Mouse (Mus musculus) hindlimb bud, embryonic 11.5 days (tissue): ENCODE results near the gene Trim54.

Source experiments
- DNase-seq: peaks from one replicate; pipeline ENCODE4 v3.0.0-alpha.2; 2012; ENCODE audit warnings: low read depth, low spot score; ENCODE audit errors: extremely low spot score

Trim54 gene

DNA sequence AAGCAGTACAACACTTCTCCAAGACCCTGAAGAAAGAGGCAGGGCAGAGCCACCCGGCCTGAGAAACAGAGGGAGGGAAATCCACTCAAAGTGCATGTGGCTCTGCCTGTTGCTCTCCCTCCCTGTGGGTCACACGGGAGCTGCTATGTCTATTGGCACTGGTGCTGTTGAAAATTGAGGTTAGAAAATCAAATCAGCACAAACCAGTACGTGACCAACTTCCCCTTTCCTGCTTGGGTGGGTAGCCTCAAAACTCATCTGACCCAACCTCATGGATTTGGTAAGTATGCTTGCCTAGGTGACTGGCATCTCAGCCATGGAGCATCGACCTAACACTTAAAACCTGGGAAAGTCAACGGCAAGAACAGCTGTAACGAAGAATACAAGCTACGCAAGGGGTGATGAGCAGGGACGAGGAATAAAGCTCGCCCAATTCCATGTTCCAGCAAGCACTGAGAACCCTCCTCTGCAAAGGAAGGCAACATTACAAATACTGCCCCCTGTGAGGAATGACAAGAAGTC is 10.6 kb upstream of the Trim54 start, which contains the start of gene Dnajc5g:
TSS of gene Dnajc5g (plus strand) at position 472 of the 522 bp plus-strand sequence.
- no peak for DNase-seq

DNA sequence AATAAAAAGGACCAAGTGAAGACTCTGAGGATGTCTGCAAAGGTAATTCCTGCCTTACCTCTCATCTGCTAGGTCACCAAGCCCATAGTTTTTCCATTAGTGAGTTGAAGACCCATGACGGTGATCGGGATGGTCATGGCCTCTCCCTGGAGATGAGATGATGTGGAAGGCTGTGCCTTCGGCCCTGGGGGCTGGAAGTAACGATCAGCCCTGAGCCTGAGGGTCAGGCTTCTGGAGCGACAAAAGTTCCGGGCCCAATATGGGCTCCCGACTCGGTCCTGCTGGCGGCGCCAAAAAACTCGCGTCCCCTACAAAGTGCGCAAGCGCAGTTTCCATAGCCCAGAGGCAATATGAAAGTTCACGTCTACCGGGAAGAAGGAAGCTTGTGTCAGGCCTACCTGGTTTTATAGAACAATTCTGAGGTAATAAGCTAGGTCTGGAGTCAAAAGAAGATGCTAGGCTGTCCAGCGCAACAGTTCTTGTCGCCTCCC is 8.5 kb upstream of the Trim54 start, which contains the start of gene Slc30a3:
TSS of gene Slc30a3 (minus strand) at position 238 of the 491 bp plus-strand sequence.
- no peak for DNase-seq

DNA sequence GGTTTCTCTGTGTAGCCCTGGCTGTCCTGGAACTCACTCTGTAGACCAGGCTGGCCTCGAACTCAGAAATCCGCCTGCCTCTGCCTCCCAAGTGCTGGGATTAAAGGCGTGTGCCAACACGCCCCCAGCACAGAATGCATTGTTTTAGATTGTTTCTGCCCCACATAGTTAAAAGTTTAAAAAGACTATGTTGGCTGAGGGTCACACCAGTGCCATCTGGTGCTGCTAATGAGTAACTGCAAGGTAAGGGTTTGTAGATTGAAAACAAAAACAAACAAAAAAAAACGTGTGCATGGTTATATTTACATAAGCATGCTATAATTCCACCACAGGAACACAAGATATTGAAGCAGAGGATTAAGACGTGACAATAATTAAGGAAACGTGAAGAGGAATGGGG is 5.7 kb upstream of the Trim54 start:
- DNase-seq = no peak

DNA sequence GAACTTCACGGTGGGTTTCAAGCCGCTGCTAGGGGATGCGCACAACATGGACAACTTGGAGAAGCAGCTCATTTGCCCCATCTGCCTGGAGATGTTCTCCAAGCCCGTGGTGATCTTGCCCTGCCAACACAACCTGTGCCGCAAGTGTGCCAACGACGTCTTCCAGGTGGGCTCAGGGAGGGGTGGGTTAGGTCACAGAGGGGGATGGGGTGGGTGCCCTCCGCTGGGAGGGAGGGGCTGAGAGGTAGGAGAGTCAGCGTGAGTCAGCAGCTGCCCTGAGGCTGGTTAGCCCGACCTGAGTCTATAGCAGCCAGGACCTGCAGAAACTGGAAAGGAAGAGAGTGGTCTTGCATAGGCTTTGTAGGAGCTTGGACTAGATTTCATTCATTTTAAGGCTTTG is 400 bp downstream of the Trim54 start:
- DNase-seq = no peak

DNA sequence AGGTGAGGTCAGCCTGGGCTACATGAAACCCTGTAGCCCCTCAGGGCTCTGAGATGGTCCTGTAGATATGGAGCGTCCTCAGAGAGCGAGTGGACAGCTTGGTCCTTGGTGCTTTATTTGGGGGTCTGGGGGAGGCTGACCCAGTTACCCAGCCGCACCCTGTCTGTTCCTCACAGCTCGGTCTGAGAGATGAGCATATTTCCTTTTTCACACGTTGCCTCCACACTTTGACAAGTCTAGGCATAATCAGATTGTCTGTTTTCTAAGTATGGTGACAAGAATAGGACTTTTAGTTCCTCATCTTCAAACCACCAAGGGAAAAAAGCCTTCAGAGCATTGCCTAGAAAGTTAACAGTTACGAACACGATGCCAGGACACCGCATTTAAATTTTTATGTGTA is 4.6 kb downstream of the Trim54 start:
- DNase-seq = no peak

DNA sequence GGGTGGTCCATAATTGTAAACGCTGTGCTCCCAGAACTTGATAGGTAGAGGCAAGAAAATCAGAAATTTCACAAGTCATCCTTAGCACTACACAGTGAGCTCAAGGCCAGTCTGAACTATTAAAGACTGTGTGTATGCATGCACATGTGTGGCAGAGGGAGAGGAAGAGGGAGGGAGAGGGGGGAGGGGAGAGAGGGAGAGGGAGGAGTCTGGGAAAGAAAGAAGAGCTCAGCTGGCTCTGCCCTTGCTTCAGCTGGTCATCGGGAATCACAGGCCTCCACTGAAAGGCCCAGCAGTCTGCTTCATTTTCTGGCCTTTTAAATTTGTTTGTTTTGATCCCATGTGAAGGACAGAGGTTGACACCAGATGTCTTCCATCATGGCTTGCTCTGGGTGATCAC is 7.0 kb downstream of the Trim54 start:
- no peak for DNase-seq

DNA sequence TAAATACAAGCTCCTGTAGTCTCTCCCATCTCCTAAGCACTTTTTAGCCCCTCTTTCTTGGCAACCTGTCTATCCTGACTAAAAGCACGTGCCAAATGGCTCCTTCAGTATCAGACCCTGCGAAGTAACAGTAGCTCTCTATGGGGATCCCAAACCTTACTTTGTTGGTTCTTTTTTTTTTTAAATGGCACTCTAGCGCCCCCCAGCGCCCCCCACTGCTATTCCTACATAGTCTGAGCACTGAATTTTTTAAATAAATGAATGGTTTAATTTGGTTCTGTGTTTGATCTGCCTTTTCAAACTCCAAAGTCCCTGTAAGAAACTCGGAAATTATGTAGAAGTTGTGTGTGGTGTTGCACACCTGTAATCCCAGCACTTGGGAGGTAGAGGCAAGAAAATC is 9.5 kb downstream of the Trim54 start:
- DNase-seq = no peak

DNA sequence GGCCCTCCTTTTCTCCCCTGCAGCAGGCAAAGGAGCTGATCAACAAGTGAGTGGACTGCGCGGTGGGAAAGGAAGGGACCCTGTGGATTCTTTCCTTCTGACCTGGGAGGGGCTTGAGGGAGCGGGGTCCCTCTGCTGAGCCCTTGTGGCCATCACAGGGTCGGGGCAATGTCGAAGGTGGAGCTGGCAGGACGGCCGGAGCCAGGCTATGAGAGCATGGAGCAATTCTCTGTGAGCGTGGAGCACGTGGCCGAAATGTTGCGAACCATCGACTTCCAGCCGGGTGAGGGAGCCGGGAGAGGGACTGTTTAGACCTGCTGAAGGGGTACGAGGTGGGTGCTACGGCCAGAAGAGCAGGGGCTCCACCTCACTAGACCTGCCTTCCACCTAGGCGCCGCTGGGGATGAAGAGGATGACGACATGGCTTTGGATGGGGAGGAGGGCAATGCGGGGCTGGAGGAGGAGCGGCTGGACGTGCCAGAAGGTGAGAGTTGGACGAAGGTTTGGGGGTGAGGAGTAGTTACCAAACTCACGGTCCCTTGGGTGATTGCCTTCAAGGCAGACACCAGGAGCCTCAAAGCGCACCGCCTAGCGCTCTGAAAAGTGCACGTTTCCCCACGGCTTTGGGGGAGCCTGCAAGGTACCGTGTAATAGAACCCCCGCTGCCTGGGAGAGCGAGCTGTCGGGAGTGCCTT is 20.4 kb downstream of the Trim54 start:
- no peak for DNase-seq

DNA sequence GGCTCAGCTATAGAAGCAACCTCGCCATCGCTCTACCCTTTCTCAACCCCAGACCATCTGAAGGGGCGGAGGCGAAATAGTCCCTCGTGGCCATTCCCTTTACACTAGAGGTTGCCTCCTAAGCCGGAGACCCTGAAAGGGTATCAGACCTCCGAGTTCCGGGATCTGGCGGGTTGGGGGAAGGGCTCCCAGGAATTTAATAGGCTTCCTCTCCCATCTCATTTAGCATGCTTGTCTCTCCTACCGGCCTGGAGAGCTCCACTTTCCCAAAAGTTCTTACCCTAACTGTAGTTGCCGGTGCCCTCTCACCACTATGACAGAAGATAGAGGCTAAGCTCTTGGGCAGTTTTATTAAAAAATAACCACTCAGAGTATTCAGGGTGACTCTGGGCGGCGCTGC is 21.1 kb downstream of the Trim54 start:
- no peak for DNase-seq

DNA sequence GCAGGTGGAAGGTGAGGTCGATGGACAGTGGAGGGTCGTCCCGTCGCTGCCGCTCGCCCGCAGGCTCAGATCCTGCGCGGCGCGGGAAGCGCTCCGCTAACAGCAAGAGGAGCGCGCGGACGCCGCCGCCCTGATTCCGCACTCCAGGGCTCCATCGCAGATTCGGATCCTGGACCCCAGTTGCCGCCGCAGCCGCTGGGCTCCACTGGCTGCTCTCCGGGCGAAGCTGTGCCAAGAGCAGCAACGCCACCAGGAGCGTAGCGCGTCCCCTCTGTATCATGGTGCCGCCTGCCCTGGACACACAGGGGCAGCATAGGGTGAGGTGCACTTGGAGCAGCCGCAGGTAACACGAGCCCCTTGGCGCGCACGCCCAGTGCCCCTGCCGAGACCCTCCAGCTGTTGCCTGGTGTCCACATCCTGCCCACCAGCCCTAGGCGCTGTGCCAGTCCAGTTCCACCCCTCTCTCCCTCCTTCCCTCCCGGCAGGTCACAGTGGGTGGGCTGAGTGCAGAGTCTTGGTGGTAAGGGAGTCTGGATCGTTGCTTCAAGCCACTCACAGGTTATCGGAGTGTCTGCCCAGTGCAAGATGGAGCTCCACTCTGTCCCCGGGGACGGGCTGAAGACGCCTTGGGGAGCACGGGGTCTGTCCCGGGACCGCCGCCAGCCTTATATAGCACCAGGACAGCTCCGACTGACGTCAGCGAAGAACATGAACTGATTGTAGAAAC is 21.9 kb downstream of the Trim54 start, which contains the start of gene Ucn:
TSS of gene Ucn (minus strand) at position 589 of the 727 bp plus-strand sequence.
- DNase-seq = no peak

DNA sequence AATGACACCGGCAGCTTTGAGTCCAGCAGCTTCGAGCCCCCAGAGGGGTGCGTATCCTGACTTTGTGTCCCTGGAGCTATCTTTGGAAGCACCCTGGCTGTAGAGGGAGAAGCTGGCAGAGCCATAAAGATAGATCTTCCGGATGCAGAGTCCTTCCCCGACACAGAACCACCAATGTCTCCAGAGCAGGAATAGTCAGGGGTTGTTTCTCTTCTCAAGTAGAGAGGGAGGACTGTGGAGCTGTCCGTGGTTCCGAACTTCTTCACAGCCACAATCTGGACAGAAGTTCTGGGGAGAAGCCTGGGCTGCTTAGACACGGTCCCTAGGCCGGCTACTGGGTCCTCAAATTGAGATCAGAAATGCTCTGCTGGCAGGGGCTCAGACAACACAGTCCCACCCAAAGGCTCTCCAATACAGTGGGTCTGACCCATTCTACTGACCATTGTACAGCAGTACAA is 22.5 kb downstream of the Trim54 start:
- no peak for DNase-seq

DNA sequence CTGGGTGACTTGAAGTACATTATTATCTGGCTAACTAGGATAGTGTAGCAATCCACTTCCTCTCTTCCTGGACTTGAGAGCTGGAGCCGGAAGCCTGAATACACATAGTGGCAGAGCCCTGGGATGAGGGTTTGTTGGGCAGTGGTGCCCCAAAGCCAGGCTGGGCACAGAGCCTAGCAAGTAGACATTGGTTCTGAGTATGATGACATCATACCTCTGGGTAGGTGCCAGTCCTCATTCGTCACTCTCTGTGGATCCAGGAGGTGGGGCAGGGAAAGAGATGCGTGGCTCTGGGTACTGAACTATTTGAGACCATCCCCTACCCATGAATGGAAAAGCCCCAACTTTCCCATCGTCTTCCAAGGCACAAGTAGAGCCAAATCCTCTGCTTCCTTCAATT is 33.3 kb downstream of the Trim54 start:
- no peak for DNase-seq

DNA sequence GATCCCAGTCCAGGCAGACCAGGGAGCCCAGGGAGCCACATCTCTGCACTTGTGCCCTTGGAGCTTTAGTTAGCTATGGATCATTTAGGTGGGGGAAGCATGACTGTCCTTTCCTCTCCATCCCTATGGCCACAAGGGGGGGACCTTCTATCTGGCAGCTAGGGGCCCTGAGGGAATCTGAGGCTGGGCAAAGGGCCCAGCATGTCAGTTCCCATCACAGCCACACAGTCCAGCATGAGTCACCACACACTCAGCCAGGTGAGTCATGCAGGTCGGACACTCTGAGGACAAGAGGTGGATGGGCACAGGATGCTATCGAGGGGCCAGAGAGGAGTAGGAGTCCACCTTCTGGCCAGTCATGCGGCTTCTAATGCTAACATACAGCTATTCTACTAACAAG is 35.2 kb downstream of the Trim54 start:
- DNase-seq = no peak

DNA sequence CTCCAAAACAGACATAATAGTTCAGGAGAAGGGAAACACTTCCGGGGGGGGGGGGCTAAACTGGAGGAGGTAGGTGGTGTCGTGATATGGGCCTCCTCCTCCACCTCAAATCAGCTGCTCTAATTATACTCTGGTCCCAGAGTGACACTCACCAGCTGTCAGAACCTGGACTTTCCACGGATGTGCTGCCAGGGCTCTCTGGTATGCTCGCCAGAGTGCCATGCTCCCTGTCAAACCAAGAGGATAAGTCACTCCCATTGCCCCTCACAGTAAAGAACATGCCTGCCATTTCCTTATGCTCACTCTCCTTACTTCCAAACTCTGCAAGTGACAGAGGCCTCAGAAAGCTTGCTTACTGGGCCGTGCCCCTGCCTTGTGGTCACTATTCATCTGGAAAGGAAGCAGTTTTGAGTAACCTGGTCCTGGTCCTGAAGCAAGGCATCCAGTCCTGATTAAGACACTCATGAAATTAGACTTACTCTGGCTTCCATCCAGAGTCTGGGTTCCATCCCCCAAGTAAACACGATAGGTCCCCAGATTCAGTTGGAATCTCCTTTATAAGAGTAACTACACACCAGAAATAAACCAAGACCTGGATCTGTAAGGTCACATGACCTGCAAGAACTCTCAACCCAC is 37.1 kb downstream of the Trim54 start:
- DNase-seq = no peak

DNA sequence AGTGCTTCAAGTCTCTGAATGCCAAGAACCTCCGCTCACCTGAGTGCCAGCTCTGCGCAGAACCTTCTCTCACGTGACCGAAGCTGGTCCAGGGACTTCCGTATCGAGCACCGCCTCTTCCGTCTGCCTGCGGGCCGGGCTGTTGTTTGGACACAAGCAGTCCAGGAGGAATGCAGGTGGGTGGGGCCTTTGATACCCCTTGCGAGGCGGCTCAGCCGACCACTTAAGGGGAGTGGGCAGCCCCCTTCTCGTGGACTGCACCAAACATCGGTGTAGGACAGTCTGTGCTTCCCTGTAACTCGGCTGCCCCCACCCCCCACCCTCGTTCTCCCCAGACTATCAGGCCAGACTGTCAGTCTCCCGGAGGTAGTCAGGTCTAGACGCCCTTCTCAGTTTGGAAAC is 37.6 kb downstream of the Trim54 start, which contains the start of gene Mpv17:
TSS of gene Mpv17 (minus strand) at position 100 of the 402 bp plus-strand sequence.
- DNase-seq = peak; percentile 31

DNA sequence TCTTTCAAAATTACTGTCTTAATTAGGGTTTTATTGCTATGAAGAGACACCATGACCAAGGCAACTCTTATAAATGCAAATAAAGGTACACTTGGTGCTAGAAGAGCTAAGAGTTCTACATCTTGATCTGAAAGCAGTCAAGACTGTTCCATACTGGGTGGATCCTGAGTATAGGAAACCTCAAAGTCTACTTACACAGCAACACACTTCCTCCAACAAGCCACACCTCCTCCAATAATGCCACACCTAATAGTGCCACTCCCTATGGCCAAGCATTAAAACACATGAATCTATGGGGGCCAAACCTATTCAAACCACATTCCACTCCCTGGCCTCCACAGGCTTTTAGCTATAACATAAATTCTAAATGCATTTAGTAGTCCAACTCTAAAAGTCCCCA is 46.0 kb downstream of the Trim54 start:
- no peak for DNase-seq

DNA sequence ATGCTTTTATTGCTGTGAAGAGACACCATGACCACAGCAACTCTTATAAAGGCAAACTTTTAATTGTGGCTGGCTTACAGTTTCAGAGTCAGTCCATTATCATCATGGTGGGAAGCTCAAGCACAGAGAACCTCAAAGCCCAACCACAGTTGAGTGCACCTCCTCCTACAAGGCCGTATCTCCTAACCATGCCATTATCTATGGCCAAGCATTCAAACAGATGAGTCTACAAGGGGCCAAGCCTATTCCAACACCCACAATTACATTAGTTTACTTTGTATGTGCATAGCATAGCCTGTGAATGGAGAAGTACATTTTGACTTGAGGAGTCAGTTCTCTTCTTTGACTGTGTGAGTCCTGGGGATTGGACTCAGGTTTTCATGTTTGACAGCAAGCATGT is 48.4 kb downstream of the Trim54 start:
- DNase-seq = no peak

DNA sequence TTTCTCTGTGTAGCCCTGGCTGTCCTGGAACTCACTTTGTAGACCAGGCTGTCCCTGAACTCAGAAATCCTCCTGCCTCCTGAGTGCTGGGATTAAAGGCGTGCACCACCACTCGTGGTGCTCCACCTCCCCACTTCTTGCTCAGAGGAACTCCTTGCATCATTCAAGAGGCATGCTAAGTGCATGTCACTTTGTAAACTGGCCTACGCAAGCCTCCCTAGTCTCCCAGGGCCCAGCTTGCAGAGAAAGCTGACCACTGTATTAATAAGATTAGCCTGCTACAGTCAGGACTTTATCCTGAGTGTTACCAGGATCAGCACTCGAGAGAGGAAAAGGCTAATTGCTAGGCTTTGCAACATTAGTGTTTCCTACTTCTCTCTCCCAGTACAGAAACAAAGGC is 52.1 kb downstream of the Trim54 start:
- no peak for DNase-seq

DNA sequence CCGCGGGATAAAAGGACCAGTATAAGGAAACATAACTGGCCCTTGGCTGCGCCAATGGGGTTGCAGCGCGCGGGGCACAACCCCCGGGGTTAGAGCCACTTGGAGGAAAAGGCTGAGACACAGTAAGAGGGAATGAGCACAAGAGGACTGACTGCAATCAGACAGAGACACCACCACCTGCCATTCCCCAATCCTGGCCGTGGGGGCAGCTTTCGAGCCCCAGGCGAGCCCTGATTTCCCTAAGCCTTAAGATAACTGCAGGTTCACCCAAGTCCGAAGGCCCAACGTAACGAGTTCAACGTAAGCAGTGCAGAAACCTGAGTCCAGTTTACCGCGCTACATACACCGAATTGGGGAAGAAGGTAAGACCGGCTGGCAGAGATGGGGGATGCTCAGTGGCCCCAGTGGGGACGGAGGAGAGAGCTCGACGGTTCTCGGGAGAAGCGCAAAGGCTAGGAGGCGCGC is 62.8 kb downstream of the Trim54 start:
- DNase-seq = no peak

DNA sequence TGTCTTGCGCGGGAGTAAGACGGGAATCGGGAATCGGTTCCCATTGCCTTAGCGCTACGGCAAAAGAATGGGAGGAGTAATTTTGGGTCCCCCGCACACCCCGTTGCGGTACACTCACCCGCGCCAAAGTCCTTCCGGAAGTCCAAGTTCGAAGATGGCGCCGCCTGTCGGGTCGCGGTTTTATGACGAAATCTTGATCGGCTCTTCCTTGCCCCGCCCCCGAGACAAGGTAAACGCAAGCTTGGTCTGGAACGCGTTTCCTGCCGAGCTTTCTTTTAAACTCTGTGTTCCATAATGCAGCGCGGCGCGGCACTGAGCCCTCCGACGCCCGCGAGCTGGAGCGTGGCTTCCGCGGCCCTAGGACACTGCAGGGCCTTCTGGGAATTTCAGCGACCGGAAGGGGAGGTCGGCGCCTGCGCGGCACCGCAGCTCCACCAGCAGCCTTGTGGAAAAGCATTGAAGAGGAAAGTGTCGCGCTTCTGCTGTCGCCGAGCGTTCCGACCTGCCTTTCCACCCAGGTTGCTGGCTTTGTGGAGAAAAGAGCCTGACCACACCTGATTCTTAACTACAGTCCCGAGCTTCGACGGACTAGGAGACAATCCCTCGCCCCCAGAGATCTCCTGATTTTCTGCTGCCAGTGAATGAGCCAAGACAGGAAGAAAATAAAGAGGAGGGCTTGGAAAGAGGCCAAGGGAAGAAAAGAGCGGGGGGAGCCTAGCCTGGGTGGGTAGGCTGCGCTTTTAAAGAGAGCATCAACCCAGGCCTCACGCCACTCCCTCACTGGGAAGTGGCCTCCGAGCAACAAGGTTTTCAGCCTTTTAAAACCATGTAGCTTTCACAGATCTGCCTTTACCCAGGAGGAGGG is 63.5 kb downstream of the Trim54 start, which contains the start of the genes Gm29609 and Gtf3c2:
TSS of gene Gm29609 (minus strand) at position 146 of the 865 bp plus-strand sequence.
TSS of gene Gtf3c2 (minus strand) at position 379 of the 865 bp plus-strand sequence.
- peak; percentile 86 for DNase-seq
